Mouse (Mus musculus): ENCODE results near the gene Mcrs1. TPM values are rescaled to one million over a fixed set of nuclear protein-coding genes. Genes with fewer than 3 reads are reported as not detected.

The Mcrs1 gene
- polyA plus RNA-seq (2012; rRNA removed; ENCODE audit: low replicate concordance): 68.4 and 84.4 TPM in 2 replicates

GRCm38 (mm10) chr15:99251626-99252380, at the start of gene Mcrs1:
Gene Mcrs1 (minus strand): TSS chr15:99251961.

GRCm38 (mm10) chr15:99295484-99295981, 43.8 kb upstream of the Mcrs1 start, which contains the start of gene Fam186b:
Gene Fam186b (minus strand): TSS chr15:99295888.

GRCm38 (mm10) chr15:99294813-99295374, 43.1 kb upstream of the Mcrs1 start, which contains the start of gene Prpf40b:
Gene Prpf40b (plus strand): TSS chr15:99295087.

GRCm38 (mm10) chr15:99224208-99224911, 27.4 kb downstream of the Mcrs1 start, which contains the start of gene Kcnh3:
Gene Kcnh3 (plus strand): TSS chr15:99224861.

Other genes with a start within 250 kb of the Mcrs1 start
- 246 and 414 TPM in 2 replicates for gene Tuba1c, start 222.1 kb downstream of the Mcrs1 start, polyA plus RNA-seq (2012; rRNA removed; ENCODE audit: low replicate concordance)
- 7.2 and 7.3 TPM in 2 replicates for gene Prph, start 196.8 kb downstream of the Mcrs1 start, polyA plus RNA-seq (2012; rRNA removed; ENCODE audit: low replicate concordance)
- gene Troap, start 177.4 kb downstream of the Mcrs1 start, polyA plus RNA-seq (2012; rRNA removed; ENCODE audit: low replicate concordance): 9.2 and 15.0 TPM in 2 replicates
- not detected in 2 replicates for gene C1ql4, start 164.1 kb downstream of the Mcrs1 start, polyA plus RNA-seq (2012; rRNA removed; ENCODE audit: low replicate concordance)
- 39.0 and 41.7 TPM in 2 replicates for gene Dnajc22, start 158.8 kb downstream of the Mcrs1 start, polyA plus RNA-seq (2012; rRNA removed; ENCODE audit: low replicate concordance)
- gene Spats2, start 126.0 kb downstream of the Mcrs1 start, polyA plus RNA-seq (2012; rRNA removed; ENCODE audit: low replicate concordance): 2.8 and 3.3 TPM in 2 replicates
- gene Kcnh3, start 27.1 kb downstream of the Mcrs1 start, polyA plus RNA-seq (2012; rRNA removed; ENCODE audit: low replicate concordance): 1.6 and 2.1 TPM in 2 replicates
- 17.7 and 23.6 TPM in 2 replicates for gene Prpf40b, start 43.1 kb upstream of the Mcrs1 start, polyA plus RNA-seq (2012; rRNA removed; ENCODE audit: low replicate concordance)
- not detected in 2 replicates for gene Fam186b, start 43.9 kb upstream of the Mcrs1 start, polyA plus RNA-seq (2012; rRNA removed; ENCODE audit: low replicate concordance)
- gene Fmnl3, start 118.5 kb upstream of the Mcrs1 start, polyA plus RNA-seq (2012; rRNA removed; ENCODE audit: low replicate concordance): 4.0 and 4.1 TPM in 2 replicates
- 1,234 and 2,200 TPM in 2 replicates for gene Tmbim6, start 140.9 kb upstream of the Mcrs1 start, polyA plus RNA-seq (2012; rRNA removed; ENCODE audit: low replicate concordance)
- 2.8 and 4.9 TPM in 2 replicates for gene Nckap5l, start 205.8 kb upstream of the Mcrs1 start, polyA plus RNA-seq (2012; rRNA removed; ENCODE audit: low replicate concordance)
- gene Bcdin3d, start 222.8 kb upstream of the Mcrs1 start, polyA plus RNA-seq (2012; rRNA removed; ENCODE audit: low replicate concordance): 3.6 and 6.0 TPM in 2 replicates